Mouse (Mus musculus) olfactory bulb, adult 2 months (tissue): ENCODE measurements around the gene Grn.

Source experiments
- CTCF ChIP-seq: fragments of 200-500 bp; IDR thresholded peaks from 2 replicates; pipeline ENCODE4 v1.5.1; 2012; ENCODE audit warnings: low read depth, mild to moderate bottlenecking, low read length, moderate library complexity; ENCODE audit not compliant: insufficient read depth
- POLR2A ChIP-seq: fragments of 200-500 bp; IDR thresholded peaks from 2 replicates; pipeline ENCODE4 v1.6.1; 2012; ENCODE audit warnings: mild to moderate bottlenecking, low read depth, low read length, moderate library complexity; ENCODE audit not compliant: insufficient read depth

DNA sequence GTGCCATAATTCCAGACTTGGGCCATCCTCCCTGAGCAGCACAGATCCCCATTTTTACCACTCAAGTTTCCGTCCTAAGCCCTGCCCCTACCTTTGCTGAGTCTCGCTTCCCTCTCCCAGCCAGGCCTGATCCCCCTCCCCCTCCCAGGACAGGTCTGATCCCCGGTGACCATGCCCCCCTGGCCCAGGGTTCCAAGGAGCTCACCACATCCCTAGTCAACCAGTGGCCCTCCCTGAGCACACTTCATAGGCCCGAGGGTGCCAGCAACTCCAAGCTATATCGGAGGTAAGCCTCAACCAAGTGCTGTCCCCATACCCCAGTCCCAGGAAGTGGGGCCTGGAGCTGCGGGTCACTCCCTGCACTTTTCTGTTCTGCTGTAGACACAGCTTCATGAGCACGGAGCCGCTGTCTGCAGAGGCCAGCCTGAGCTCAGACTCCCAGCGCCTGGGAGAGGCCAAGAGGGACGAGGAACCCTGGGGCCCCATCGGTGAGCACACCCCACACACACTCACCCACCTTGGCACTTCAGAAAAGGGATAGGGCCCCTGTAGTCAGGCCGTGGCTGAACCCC is 29.5 kb upstream of the Grn start:
- no peak for TF ChIP-seq POLR2A
- TF ChIP-seq CTCF = no peak
